Mouse (Mus musculus) small intestine, adult 2 months (tissue): ENCODE data around the gene Fgfr4. TPM values are rescaled to one million over a fixed set of nuclear protein-coding genes. Genes with fewer than 3 reads are reported as not detected.

Source experiments
- H3K27ac ChIP-seq: fragments of 200-500 bp; 2 replicates; pipeline ENCODE4 v1.5.1; 2012; ENCODE audit warnings: low read depth, low read length, control low read depth, inconsistent platforms; ENCODE audit not compliant: insufficient read depth
- H3K27me3 ChIP-seq: fragments of 200-500 bp; 2 replicates; pipeline ENCODE4 v1.6.1; 2012; ENCODE audit warnings: mild to moderate bottlenecking, moderate library complexity, low read length, inconsistent platforms; ENCODE audit not compliant: control insufficient read depth, insufficient read depth
- H3K36me3 ChIP-seq: fragments of 200-500 bp; 2 replicates; pipeline ENCODE4 v1.6.1; 2012; ENCODE audit warnings: mild to moderate bottlenecking, low read length, control low read depth, inconsistent platforms; ENCODE audit not compliant: control insufficient read depth, insufficient read depth
- H3K4me1 ChIP-seq: fragments of 200-500 bp; 2 replicates; pipeline ENCODE4 v1.6.1; 2012; ENCODE audit warnings: low read length, inconsistent platforms, mixed read lengths; ENCODE audit not compliant: control insufficient read depth, insufficient read depth, insufficient read length
- H3K4me3 ChIP-seq: fragments of 200-500 bp; 2 replicates; pipeline ENCODE4 v1.5.1; 2012; ENCODE audit warnings: low read depth, mild to moderate bottlenecking, control low read depth, inconsistent platforms, low read length, moderate library complexity
- CTCF ChIP-seq: fragments of 200-500 bp; IDR thresholded peaks from 2 replicates; pipeline ENCODE4 v1.5.1; 2012; ENCODE audit warnings: low read depth, mild to moderate bottlenecking, control low read depth, inconsistent platforms, low read length, moderate library complexity, mixed read lengths; ENCODE audit not compliant: insufficient replicate concordance, insufficient read length; ENCODE audit errors: extremely low read depth
- POLR2A ChIP-seq: fragments of 200-500 bp; IDR thresholded peaks from 2 replicates; pipeline ENCODE4 v1.6.1; 2012; ENCODE audit warnings: low read depth, mild to moderate bottlenecking, control low read depth, inconsistent platforms, low read length, moderate library complexity
- WGBS: fragments of 180-500 bp; shearing (Covaris S2); methylation state at CpG from one replicate; pipeline ENCODE4 v1.1.7; 2018; 5-methylcytosine and 5-hydroxymethylcytosine counted together
- polyA plus RNA-seq: library from polyadenylated mRNA; depleted of rRNA; stranded (reverse); fragments of >200 nt; gene quantifications from 2 replicates; pipeline ENCODE4 v1.2.3, GENCODE M21; 2012

Fgfr4 gene
- polyA plus RNA-seq, 1 experiment = 4.8 TPM

GRCm38 (mm10) chr13:55174347-55174746, 21.9 kb downstream of the Fgfr4 start:
- no peaks in the 10 kb centered on the region for H3K36me3 ChIP-seq
- peaks cover 4% of the 10 kb centered on the region for H3K4me1 ChIP-seq
- WGBS = 90% methylated on average over 11 of the region's 11 CpGs
- TF ChIP-seq CTCF (no peak), POLR2A (no peak)
- H3K27ac ChIP-seq = no peak overlapping the region
- H3K27me3 ChIP-seq = no peaks in the 10 kb centered on the region; the same call in 1 of the 2 replicates
- H3K4me3 ChIP-seq = no peak overlapping the region

- Histone ChIP-seq H3K27me3 (no peaks in the 10 kb centered on the region; the same call in 1 of the 2 replicates), H3K36me3 (no peaks in the 10 kb centered on the region), H3K4me3 (no peak overlapping the region), H3K4me1 (peaks cover 4% of the 10 kb centered on the region), H3K27ac (no peak overlapping the region)
- 80% methylated on average over 6 of the region's 6 CpGs for WGBS
- TF ChIP-seq POLR2A (no peak), CTCF (no peak)
Observed at GRCm38 (mm10) chr13:55176265-55176664, 23.8 kb downstream of the Fgfr4 start.

GRCm38 (mm10) chr13:55177903-55178496, 25.6 kb downstream of the Fgfr4 start:
- no peak for TF ChIP-seq CTCF
- TF ChIP-seq POLR2A = no peak
- Histone ChIP-seq H3K27ac (no peak overlapping the region), H3K27me3 (no peaks in the 10 kb centered on the region), H3K36me3 (no peaks in the 10 kb centered on the region), H3K4me3 (no peak overlapping the region), H3K4me1 (0 out of 2 replicates have a peak, but pooled peaks cover 2% of the 10 kb centered on the region)
- whole genome bisulfite sequencing = 65% methylated on average over 4 of the region's 4 CpGs

- Histone ChIP-seq H3K27ac (no peak overlapping the region), H3K4me3 (no peak overlapping the region), H3K36me3 (no peaks in the 10 kb centered on the region), H3K4me1 (0 out of 2 replicates have a peak, but pooled peaks cover 2% of the 10 kb centered on the region), H3K27me3 (no peaks in the 10 kb centered on the region)
- 41% methylated on average over 2 of the region's 2 CpGs for WGBS
- TF ChIP-seq CTCF (peak; percentile 53; the same call in 1 of the 2 replicates), POLR2A (no peak)
Observed at GRCm38 (mm10) chr13:55178556-55178955, 26.1 kb downstream of the Fgfr4 start.

- Histone ChIP-seq H3K27ac (no peak overlapping the region), H3K27me3 (no peaks in the 10 kb centered on the region), H3K36me3 (no peaks in the 10 kb centered on the region), H3K4me3 (no peak overlapping the region), H3K4me1 (0 out of 2 replicates have a peak, but pooled peaks cover 2% of the 10 kb centered on the region)
- WGBS = 87% methylated on average over 3 of the region's 3 CpGs
- TF ChIP-seq POLR2A (no peak), CTCF (no peak)
Observed at GRCm38 (mm10) chr13:55179591-55179990, 27.2 kb downstream of the Fgfr4 start.

GRCm38 (mm10) chr13:55181786-55182172, 29.3 kb downstream of the Fgfr4 start:
- Histone ChIP-seq H3K4me1 (0 out of 2 replicates have a peak, but pooled peaks cover 2% of the 10 kb centered on the region), H3K27ac (peak overlapping the region; percentile 87; the same call in 1 of the 2 replicates), H3K4me3 (peak overlapping the region; percentile 12; the same call in 1 of the 2 replicates), H3K27me3 (no peaks in the 10 kb centered on the region), H3K36me3 (no peaks in the 10 kb centered on the region)
- WGBS = 63% methylated on average over 2 of the region's 2 CpGs
- TF ChIP-seq POLR2A = no peak
- TF ChIP-seq CTCF = no peak

- H3K36me3 ChIP-seq = no peaks in the 10 kb centered on the region
- no peaks in the 10 kb centered on the region for H3K27me3 ChIP-seq
- 0 out of 2 replicates have a peak, but pooled peaks cover 2% of the 10 kb centered on the region for H3K4me1 ChIP-seq
- WGBS = 5% methylated on average over 23 of the region's 23 CpGs
- peak overlapping the region; percentile 57 for H3K4me3 ChIP-seq
- H3K27ac ChIP-seq = peak overlapping the region; percentile 87
- peak; percentile 59; the same call in 1 of the 2 replicates for TF ChIP-seq CTCF
- TF ChIP-seq POLR2A = peak; percentile 66; the same call in 1 of the 2 replicates
Observed at GRCm38 (mm10) chr13:55182173-55182894, 29.9 kb downstream of the Fgfr4 start.
